Mouse (Mus musculus) midbrain, embryonic 11.5 days (tissue): ENCODE measurements around the gene Lhx1. TPM values are rescaled to one million over a fixed set of nuclear protein-coding genes. Genes with fewer than 3 reads are reported as not detected.

ENCODE experiments used
- ATAC-seq: fragments of 200-750 bp; cut with Nextera tagmentation; 2 replicates; pipeline ENCODE4 v1.8.0; 2017; ENCODE audit warnings: moderate TSS enrichment, moderate library complexity; ENCODE audit not compliant: low FRiP score
- DNase-seq: peaks from one replicate; pipeline ENCODE4 v3.0.0; 2015; ENCODE audit warnings: low spot score; ENCODE audit errors: missing footprints
- H3K27ac ChIP-seq: fragments of 300-500 bp; sonication (generic); 2 replicates; pipeline ENCODE4 v1.5.1; 2014; ENCODE audit warnings: low read depth, low read length
- H3K27me3 ChIP-seq: fragments of 300-500 bp; sonication (generic); 2 replicates; pipeline ENCODE4 v1.6.1; 2014; ENCODE audit warnings: mild to moderate bottlenecking, low read length, moderate library complexity, mixed read lengths; ENCODE audit not compliant: control insufficient read depth, insufficient read depth
- H3K36me3 ChIP-seq: fragments of 300-500 bp; sonication (generic); 2 replicates; pipeline ENCODE4 v1.6.1; 2014; ENCODE audit warnings: mild to moderate bottlenecking, low read length, moderate library complexity, mixed read lengths; ENCODE audit not compliant: control insufficient read depth, insufficient read depth
- H3K4me1 ChIP-seq: fragments of 300-500 bp; sonication (generic); 2 replicates; pipeline ENCODE4 v1.6.1; 2014; ENCODE audit warnings: low read length; ENCODE audit not compliant: control insufficient read depth, insufficient read depth
- H3K4me2 ChIP-seq: fragments of 300-500 bp; sonication (generic); 2 replicates; pipeline ENCODE4 v1.6.1; 2014; ENCODE audit warnings: mild to moderate bottlenecking, moderate library complexity
- H3K4me3 ChIP-seq: fragments of 300-500 bp; sonication (generic); 2 replicates; pipeline ENCODE4 v1.5.1; 2014; ENCODE audit warnings: low read depth, low read length
- H3K9ac ChIP-seq: fragments of 300-500 bp; sonication (generic); 2 replicates; pipeline ENCODE4 v1.6.1; 2014; ENCODE audit warnings: low read length
- H3K9me3 ChIP-seq: fragments of 300-500 bp; sonication (generic); 2 replicates; pipeline ENCODE4 v1.6.1; 2016; ENCODE audit warnings: low read length; ENCODE audit not compliant: control insufficient read depth
- WGBS: fragments of 180-500 bp; shearing (Covaris S2); extraction: QIAGEN DNeasy Blood & Tissue Kit; methylation state at CpG from one replicate; pipeline ENCODE4 v1.1.7; 2014; 5-methylcytosine and 5-hydroxymethylcytosine counted together
- polyA plus RNA-seq: library from polyadenylated mRNA; unstranded; fragments of >200 nt; fragmentation: Nextera tagmentation; extraction: Ambion mirVana; gene quantifications from 2 replicates; pipeline ENCODE4 v1.2.1, GENCODE M21; 2014

Gene Lhx1
- polyA plus RNA-seq, 1 experiment from 2014 or later: 32.8 TPM

- H3K27me3 ChIP-seq: peaks cover 96% of the 10 kb centered on the region
- H3K9me3 ChIP-seq: no peaks in the 10 kb centered on the region
- H3K36me3 ChIP-seq: no peaks in the 10 kb centered on the region
- H3K4me2 ChIP-seq: peak overlapping the region; percentile 7; the same call in 1 of the 2 replicates
- ATAC-seq (no peak), DNase-seq (no peak)
- H3K27ac ChIP-seq: peak overlapping the region; percentile 26; the same call in 1 of the 2 replicates
- WGBS: 1% methylated on average over 40 of the region's 40 CpGs
- peak overlapping the region; percentile 40 for H3K4me3 ChIP-seq
- H3K4me1 ChIP-seq: peaks cover 17% of the 10 kb centered on the region
- H3K9ac ChIP-seq: peak overlapping the region; percentile 64
Measured at GRCm38 (mm10) chr11:84522577-84523320, 2.6 kb downstream of the Lhx1 start.

DNA sequence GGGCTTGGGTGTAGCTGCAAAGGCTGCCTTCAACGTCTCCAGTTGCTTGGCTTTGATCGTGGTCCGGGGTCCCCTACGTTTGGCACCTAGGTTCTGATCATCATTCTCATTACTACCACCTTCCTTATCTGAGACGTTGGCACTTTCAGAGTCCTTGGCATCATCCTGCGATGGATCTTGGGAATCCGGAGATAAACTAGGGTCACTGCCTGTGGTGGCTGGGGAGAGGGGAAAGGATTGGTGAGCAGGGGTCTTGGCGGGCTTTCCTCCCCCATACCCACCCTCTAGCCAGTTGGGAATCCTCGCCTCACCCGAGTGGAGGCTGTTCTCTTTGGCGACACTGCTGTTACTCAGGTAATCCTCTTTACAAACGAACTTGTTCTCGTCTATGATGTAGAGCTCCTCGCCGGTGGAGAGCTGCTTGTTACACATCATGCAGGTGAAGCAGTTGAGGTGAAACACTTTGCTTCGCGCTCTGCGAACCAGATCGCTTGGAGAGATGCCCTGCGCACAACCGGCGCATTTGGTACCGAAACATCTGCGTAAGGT is 3.5 kb downstream of the Lhx1 start:
- ATAC-seq: no peak

GRCm38 (mm10) chr11:84521071-84521390 is 4.3 kb downstream of the Lhx1 start:
- no peak overlapping the region; the same call in 1 of the 2 replicates for H3K27ac ChIP-seq
- H3K4me2 ChIP-seq: peak overlapping the region; percentile 36
- ATAC-seq: no peak
- H3K27me3 ChIP-seq: peaks cover 93% of the 10 kb centered on the region
- 10% methylated on average over 3 of the region's 3 CpGs for WGBS
- H3K9me3 ChIP-seq: no peaks in the 10 kb centered on the region
- H3K4me1 ChIP-seq: peaks cover 14% of the 10 kb centered on the region
- H3K36me3 ChIP-seq: no peaks in the 10 kb centered on the region
- peak; percentile 93 for DNase-seq
- peak overlapping the region; percentile 64; the same call in 1 of the 2 replicates for H3K9ac ChIP-seq
- H3K4me3 ChIP-seq: peak overlapping the region; percentile 40

More for the DNA sequence above, 3.5 kb downstream of the Lhx1 start:
- peaks cover 93% of the 10 kb centered on the region for H3K27me3 ChIP-seq
- H3K4me1 ChIP-seq: peaks cover 17% of the 10 kb centered on the region
- peak overlapping the region; percentile 64 for H3K9ac ChIP-seq
- peak overlapping the region; percentile 36 for H3K4me2 ChIP-seq
- H3K9me3 ChIP-seq: no peaks in the 10 kb centered on the region
- WGBS: 5% methylated on average over 24 of the region's 24 CpGs
- no peaks in the 10 kb centered on the region for H3K36me3 ChIP-seq
- peak; percentile 91 for DNase-seq
- no peak overlapping the region for H3K27ac ChIP-seq
- H3K4me3 ChIP-seq: peak overlapping the region; percentile 40

DNA sequence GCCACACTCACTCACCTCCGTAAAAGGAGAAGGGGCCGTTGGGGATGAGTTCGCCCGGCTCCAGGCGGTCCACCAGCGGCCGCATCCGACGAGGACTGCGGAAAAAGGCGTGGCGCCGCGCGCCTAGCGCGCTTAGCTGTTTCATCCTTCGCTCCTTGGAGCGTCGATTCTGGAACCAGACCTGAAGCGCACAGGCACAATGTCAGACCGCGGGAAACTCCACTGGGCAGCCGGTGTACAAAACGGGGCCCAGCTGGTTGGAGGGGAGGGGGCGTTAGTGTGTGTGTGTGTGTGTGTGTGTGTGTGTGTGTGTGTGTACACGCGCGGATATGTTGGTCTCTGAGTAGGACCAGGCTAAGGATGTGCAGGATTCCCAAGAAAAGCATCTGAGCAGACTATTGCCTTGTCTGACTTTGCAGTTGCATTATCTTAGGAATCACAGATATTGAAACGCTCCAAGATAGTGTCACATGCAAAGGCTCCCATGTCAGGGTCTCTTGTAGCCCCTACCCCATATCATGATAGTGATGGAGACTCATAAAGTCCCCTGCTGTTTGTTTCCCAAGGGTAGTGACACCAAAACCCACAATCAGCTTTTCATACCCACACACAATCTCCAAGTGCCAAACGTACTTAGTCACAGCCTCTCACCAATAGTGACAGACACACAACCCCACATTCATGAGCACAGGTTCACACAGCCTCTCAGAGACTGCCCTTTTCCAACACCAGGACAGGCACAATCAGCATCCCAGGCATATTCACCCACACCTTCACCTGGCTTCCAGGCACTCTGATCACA is 4.9 kb downstream of the Lhx1 start:
- peaks cover 10% of the 10 kb centered on the region for H3K4me1 ChIP-seq
- DNase-seq (peak; percentile 93), ATAC-seq (no peak)
- H3K36me3 ChIP-seq: no peaks in the 10 kb centered on the region
- peaks cover 93% of the 10 kb centered on the region for H3K27me3 ChIP-seq
- H3K4me2 ChIP-seq: peak overlapping the region; percentile 36
- no peak overlapping the region; the same call in 1 of the 2 replicates for H3K27ac ChIP-seq
- H3K4me3 ChIP-seq: peak overlapping the region; percentile 40
- no peaks in the 10 kb centered on the region for H3K9me3 ChIP-seq
- WGBS: 1% methylated on average over 31 of the region's 31 CpGs
- peak overlapping the region; percentile 64 for H3K9ac ChIP-seq

DNA sequence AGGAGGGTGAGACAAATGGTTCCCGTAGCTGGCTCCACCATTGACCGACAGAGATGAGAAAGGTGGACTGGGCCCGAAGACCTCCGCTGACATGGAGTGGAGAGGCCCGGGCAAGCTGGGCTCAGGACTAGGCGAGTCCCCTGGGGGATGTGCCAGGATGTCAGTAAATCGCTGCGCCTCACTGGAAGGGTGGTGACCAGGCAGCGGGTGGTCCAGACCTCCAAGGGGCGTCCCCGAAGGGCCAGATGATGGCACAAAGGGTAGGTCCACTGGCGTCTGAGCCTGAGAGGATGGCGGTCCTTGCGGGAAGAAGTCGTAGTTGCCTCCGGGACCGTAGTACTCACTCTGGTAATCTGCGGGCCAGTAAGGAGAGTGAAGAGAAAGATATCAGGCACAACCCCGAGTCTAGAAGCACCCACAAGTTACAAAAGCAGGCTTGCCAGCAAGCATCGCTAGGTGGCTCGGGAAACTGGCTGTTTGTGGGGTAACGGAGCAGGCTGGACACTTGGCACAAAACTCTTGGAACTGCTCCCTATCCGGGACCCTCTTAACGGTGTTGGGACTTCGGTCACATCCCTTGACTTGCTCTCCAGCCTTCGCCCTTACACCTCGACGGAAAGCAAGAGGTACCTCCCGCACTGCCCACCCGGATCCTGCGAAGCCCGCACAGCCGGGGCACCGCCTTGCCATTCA is 5.6 kb downstream of the Lhx1 start:
- WGBS: 3% methylated on average over 34 of the region's 34 CpGs
- DNase-seq: peak; percentile 96
- H3K9ac ChIP-seq: peak overlapping the region; percentile 42
- H3K9me3 ChIP-seq: no peaks in the 10 kb centered on the region
- peak overlapping the region; percentile 40 for H3K4me3 ChIP-seq
- H3K36me3 ChIP-seq: no peaks in the 10 kb centered on the region
- peak overlapping the region; percentile 36 for H3K4me2 ChIP-seq
- peaks cover 93% of the 10 kb centered on the region for H3K27me3 ChIP-seq
- H3K4me1 ChIP-seq: peaks cover 8% of the 10 kb centered on the region
- ATAC-seq: no peak
- H3K27ac ChIP-seq: no peak overlapping the region

GRCm38 (mm10) chr11:84519036-84519435 is 6.3 kb downstream of the Lhx1 start:
- Histone ChIP-seq H3K4me3 (peak overlapping the region; percentile 40), H3K27me3 (peaks cover 92% of the 10 kb centered on the region), H3K4me1 (peaks cover 4% of the 10 kb centered on the region; the same call in 1 of the 2 replicates), H3K27ac (no peak overlapping the region), H3K36me3 (no peaks in the 10 kb centered on the region), H3K9ac (no peak overlapping the region), H3K4me2 (peak overlapping the region; percentile 36), H3K9me3 (no peaks in the 10 kb centered on the region)
- ATAC-seq (no peak), DNase-seq (peak; percentile 94)
- WGBS: 10% methylated on average over 12 of the region's 12 CpGs

- peaks cover 4% of the 10 kb centered on the region; the same call in 1 of the 2 replicates for H3K4me1 ChIP-seq
- no peak overlapping the region for H3K9ac ChIP-seq
- DNase-seq: peak; percentile 93
- WGBS: 32% methylated on average over 5 of the region's 5 CpGs
- peaks cover 84% of the 10 kb centered on the region for H3K27me3 ChIP-seq
- no peak for ATAC-seq
- no peak overlapping the region for H3K4me3 ChIP-seq
- H3K4me2 ChIP-seq: no peak overlapping the region
- no peaks in the 10 kb centered on the region for H3K9me3 ChIP-seq
- H3K36me3 ChIP-seq: no peaks in the 10 kb centered on the region
- H3K27ac ChIP-seq: no peak overlapping the region
Measured at GRCm38 (mm10) chr11:84518261-84518660, 7.1 kb downstream of the Lhx1 start.

DNA sequence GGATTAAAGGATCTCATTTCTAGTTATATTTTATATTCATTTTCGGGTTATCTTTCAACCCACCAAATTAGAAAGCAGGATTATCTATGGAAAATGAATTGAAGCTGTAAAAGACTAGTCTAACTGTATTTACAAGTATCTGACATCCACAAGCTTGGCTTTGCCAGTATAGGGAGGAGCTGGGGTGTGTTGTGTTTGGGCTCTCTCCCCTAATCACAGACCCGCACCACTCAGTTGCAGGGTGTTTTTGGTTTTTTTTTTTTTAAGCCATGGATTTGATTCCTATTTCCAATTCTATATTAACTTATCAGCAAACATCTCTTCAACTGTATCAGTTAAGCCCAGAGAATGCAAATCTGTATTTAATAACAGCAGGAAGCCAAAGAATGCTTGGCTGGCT is 7.9 kb downstream of the Lhx1 start:
- Histone ChIP-seq H3K9ac (no peak overlapping the region), H3K27ac (no peak overlapping the region), H3K27me3 (peaks cover 76% of the 10 kb centered on the region), H3K4me3 (no peak overlapping the region), H3K36me3 (no peaks in the 10 kb centered on the region), H3K4me1 (peaks cover 7% of the 10 kb centered on the region), H3K9me3 (no peaks in the 10 kb centered on the region), H3K4me2 (peak overlapping the region; percentile 13; the same call in 1 of the 2 replicates)
- WGBS: 6% methylated on average over 2 of the region's 2 CpGs
- ATAC-seq (no peak), DNase-seq (peak; percentile 91)
